Mouse (Mus musculus) induced T-regulatory cell, adult 2 months (primary cell): ENCODE data around the gene Ralgapa2.

Experiments
- DNase-seq: peaks from one replicate; pipeline ENCODE4 v3.0.0-alpha.2; 2012; ENCODE audit warnings: low read depth

The Ralgapa2 gene

DNA sequence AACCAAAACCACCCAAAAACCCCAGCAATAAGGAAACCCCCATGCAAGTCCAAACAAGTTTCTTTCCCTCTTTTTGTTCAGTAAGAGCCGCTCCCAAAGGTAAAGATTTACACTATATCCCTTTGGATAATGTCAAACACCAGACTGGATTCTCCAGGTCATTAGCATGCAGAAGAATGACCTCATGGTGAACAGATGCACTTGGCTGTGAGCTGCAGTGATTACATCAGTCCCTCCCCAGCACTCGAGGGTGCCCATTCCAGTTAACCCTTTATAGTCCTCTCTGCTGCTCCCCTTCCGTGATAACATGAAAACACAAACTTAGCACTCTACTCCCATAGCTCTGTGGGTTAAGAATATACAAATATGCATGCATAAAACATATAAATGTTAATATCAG lies 255.1 kb downstream of the Ralgapa2 start:
- DNase-seq, result no peak

DNA sequence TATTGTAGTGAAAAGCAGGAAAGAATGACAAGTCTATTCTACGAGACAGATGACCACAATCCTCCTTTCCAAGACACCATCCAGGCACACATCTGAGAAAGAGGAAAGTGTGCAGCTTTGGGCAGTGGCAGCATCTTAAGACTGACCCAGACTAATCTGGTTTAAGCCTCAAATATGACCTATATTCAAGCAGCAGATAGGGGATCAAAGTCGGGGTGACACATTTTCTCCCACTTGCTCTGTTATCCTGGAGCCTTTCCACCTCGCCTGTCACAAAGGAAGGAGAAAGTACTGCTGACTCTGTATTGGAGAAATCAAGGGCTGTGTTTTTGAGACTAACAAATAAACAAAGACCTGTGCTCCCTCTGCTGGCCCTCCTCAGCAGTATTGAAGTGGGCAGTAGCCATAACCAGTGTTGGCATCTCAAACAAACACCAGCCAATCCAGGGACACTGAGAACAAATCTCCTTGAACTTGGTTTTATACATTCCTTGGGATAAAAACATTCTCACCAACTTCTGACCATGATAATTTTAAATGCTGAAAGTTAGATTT lies 255.7 kb downstream of the Ralgapa2 start:
- DNase-seq, result peak; percentile 9

DNA sequence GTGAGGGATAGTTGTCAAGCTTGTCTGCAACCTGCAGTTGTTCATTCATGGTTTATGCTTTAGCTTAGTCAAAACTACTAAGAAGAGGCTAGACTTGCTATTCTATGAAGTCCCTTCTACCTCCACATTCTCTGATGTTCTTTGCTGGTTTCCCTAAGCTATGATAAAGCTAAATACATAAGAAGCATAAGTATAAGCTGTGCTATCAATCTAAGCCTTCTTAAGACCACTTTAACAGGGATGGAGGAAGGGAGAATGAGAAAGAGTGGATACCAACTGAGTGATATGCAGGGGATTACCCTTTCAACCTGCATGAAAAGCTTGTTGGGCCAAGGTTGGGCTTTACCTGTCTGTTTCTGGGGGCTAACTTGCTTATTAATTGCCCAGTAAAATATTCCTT lies 256.5 kb downstream of the Ralgapa2 start:
- no peak for DNase-seq

DNA sequence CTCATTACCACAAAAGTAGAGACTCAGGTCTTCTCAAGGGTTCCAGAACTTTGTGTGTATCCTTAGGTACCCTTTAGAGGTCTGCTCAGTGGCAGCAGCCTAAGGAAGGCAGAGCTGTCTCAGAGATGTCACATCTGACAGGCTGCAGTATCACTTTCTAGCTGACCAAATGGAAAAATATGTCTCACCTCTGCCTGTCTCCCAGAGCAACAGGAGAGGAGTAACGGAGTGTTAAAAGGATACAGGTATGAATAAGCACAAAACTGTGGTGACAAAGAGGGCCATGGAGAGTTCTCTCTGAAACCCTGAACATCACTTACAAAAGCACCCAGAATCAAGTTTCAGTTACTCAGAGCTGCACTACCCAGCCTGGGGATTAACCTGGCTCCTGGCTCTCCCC lies 257.8 kb downstream of the Ralgapa2 start:
- peak; percentile 14 for DNase-seq

- no peak for DNase-seq
These were observed 261.8 kb downstream of the Ralgapa2 start for GRCm38 (mm10) chr2:146250236-146250904.

DNA sequence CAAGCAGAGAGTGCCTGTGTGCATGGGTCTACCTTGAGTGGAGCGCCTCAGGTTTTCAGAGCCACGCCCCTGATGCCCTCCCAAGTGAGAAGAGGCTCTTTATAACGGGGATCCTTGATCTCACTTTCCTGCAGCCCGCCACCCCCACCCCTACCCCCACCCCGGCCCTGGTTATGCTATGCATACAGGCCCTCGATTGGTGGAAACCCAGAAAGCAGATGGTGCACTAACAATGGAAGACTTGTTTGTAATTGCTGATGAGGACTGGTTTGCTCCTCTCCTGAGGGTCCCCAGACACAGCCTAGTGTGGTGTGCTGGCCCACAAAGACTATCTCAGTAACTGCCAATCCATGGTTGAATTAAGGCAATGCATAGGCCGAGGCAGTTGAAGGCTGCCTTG lies 263.1 kb downstream of the Ralgapa2 start:
- DNase-seq, result no peak

- no peak for DNase-seq
These were observed 264.6 kb downstream of the Ralgapa2 start for GRCm38 (mm10) chr2:146247576-146247975.

DNA sequence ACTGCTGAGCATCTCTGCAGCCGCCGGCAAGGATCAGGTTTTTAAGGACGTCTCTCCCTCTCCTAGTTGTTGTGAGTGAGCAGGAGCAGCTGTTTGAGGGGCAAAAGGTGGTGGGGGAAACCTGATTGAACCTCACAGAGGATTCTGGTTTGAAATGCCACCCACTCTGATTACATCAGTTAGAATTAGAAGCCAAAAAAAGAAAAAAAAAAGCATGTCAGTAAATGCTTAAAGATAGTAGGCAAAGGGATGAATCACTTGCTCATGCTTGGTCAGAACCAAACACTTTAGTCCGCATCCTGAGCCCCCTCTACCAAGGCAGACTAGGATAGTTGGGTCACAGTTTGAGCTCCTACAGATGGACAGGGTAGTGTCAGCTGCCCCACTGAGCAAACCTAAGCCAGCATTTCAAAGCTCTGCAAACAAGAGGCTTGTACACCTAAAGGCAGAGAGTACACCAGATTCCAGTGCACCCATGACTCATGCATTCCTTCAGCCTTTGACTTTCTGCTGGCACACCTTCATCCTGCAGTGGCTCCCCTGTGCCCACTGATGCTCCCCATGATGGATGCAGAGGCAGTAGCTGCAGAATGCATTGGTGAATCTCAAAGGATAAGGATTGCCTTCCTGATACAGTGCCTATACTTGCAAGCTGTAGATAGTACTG lies 265.6 kb downstream of the Ralgapa2 start:
- no peak for DNase-seq

GRCm38 (mm10) chr2:146245401-146245800 lies 266.7 kb downstream of the Ralgapa2 start:
- DNase-seq, result no peak

GRCm38 (mm10) chr2:146244049-146244448 lies 268.1 kb downstream of the Ralgapa2 start:
- DNase-seq, result no peak

GRCm38 (mm10) chr2:146239196-146239747 lies 272.9 kb downstream of the Ralgapa2 start:
- DNase-seq, result no peak

DNA sequence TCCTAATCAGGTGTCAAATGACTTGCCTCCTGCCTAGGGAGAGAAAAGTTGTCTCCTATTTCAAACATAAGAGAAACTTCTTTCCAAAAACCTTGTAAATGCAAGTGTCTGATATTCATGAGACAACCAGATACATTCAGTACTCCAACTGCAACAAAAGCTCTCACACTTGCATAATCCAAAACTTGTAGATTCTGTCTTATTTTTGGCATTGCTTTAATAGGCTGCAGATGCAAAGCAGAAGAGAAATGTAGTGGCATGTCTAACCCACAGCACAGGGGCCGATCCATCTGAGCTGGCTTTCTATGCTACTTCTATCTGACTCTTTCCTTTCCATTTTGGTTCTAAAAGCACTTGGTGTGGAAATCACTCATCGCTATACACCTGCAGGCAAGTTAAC lies 280.7 kb downstream of the Ralgapa2 start:
- no peak for DNase-seq

DNA sequence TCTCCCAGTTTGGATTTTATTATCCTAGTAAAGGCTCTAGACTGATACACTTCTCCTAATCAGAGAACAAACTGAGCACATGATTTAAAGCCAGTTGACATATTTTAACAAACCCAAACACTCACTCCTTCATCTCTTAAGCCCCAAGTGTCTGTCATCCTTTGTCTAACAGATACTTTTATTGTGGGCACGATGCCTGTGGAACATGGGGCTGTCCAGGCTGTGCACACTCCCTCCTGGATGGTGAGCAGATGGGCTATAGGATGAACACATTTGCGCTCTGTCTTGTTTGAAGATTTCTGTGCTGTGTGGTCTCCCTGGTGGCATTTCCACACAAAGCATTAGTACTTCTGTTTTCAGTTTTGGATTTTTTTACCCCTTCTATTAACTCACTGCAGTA lies 283.7 kb downstream of the Ralgapa2 start:
- no peak for DNase-seq

DNA sequence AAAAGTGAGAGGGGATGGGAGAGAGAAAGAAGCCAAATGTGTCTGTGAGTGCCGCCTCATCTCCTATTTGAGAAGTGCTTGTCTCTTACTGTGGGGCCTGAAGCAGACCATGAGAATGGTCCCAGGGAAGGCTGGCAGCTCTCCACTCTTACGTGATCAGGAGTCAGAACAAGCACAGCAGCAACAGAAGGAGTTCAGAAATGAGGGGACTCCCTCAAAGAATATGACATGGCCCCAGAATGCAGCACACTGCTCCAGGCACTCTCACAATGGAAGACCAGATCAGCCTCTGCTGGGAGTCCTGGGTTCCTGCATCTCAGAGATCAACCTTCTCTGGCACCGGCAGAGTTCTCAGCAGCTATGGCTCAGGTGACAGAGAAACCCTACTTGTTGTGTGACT lies 284.5 kb downstream of the Ralgapa2 start:
- DNase-seq, result no peak

DNA sequence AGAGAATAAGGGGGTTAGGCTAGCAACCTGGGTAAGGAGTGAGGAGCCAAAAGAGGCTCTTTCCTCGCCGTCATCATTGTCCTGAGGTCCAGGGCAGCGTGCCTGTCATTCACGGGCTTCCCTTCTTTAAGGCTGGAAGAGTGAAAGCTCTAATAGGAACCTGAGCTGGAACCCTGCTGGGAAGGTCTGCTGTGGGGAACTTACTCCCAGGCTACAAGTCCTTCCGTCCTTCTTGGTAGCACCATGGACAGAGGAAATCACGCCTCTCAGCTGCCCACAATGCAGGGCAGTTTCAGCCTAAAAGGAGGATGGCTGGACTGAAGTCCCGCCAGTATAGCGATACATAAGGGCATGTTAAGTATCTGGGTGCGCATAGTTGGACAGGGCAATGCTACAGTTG lies 285.7 kb downstream of the Ralgapa2 start:
- DNase-seq, result peak; percentile 29

GRCm38 (mm10) chr2:146225818-146226217 lies 286.3 kb downstream of the Ralgapa2 start:
- DNase-seq, result no peak

DNA sequence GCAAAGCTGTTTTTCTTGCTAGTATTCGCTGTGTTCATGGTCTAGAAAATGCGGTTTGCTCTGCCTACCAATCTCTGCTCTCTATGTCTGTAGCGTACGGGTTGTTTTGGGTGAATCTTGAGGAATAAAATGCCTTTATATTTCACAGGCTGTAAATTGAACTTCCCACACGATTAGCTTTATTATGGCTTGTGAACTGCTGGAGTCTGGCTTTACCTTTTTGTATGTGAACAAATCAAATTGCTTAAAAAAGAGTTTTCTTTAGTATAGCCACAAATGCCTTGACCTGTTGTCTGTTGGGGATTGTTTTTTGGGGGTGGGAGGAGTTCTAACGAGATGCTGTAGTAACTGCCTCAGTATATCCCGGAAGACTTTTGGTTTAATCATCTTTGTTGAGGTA lies 288.0 kb downstream of the Ralgapa2 start:
- no peak for DNase-seq

- DNase-seq, result peak; percentile 58
These were observed 288.8 kb downstream of the Ralgapa2 start for GRCm38 (mm10) chr2:146223176-146223905.

- peak; percentile 49 for DNase-seq
These were observed 289.6 kb downstream of the Ralgapa2 start for GRCm38 (mm10) chr2:146222279-146223175.

GRCm38 (mm10) chr2:146221929-146222278 lies 290.2 kb downstream of the Ralgapa2 start:
- DNase-seq, result peak; percentile 55

GRCm38 (mm10) chr2:146221076-146221928 lies 290.8 kb downstream of the Ralgapa2 start, which contains the start of gene Insm1:
Insm1 (plus strand) TSS chr2:146221921.
- DNase-seq, result peak; percentile 65
